Mouse (Mus musculus): ENCODE results near the gene Unc50. TPM values are rescaled to one million over a fixed set of nuclear protein-coding genes. Genes with fewer than 3 reads are reported as not detected.

Gene Unc50
- 140 and 142 TPM in 2 replicates for polyA plus RNA-seq (2015; fragmentation: Nextera tagmentation; extraction: Ambion mirVana)

DNA sequence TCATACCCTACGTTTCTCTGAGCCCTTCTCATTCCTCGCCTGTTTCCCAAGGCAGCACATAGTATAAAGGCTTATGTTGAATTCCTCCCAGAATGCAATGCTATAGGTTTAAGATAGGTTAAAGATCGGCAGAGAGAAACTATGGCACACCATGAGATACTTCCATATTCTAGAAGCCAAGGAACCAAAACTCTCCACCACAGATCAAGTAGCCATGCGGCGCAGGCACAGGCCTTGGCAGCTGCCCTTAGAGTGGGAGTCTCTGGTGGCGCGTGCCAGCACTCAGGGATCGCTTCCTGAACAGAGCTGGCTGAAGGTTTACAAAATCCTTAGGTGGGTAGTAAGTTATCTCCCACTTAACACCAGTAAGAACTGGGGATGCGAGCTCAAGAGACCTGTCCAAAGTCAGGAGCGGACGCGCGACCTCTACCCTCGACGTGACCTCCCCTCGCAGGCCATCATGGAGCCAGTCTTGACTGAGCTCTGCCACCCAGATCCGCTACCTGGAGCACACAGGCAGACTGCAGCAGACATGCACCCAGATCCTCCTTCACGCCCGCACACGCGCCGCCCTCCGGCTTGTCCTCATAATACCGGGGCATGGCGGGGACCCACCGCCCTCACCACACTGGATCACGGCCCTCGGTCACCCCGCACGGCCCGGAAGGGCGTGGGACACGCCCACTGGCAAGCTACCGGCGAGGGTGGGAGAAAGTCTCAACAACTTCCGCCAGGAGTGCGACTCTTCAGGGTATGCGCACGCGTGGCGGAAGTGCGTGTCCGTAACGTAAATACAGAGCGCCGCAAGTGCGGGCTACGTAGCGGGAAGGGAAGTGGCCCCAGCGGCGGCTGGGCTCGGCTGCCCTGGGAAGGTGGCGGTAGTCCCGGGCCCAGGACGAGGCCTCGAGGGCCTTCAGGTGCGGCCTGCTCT, at the start of gene Unc50, which contains the start of gene Coa5:
Unc50 (plus strand) TSS at position 774 of the 931 bp plus-strand sequence.
Coa5 (minus strand) TSS at position 738 of the 931 bp plus-strand sequence.
- peak; percentile 98 for ATAC-seq (ENCODE audit: borderline replicate concordance, extremely low read depth, low FRiP score, low TSS enrichment)
- Histone ChIP-seq H3K4me1 (peaks cover 24% of the 10 kb centered on the region), H3K9me3 (no peaks in the 10 kb centered on the region), H3K27ac (peak within 1 kb of the TSS; percentile 69), H3K36me3 (peaks cover 37% of the 10 kb centered on the region), H3K4me3 (peak within 1 kb of the TSS; percentile 91), H3K9ac (peak within 1 kb of the TSS; percentile 96), H3K27me3 (no peaks in the 10 kb centered on the region), H3K4me2 (peak within 1 kb of the TSS; percentile 77)
- WGBS: 2% methylated on average over 57 of the region's 57 CpGs

DNA sequence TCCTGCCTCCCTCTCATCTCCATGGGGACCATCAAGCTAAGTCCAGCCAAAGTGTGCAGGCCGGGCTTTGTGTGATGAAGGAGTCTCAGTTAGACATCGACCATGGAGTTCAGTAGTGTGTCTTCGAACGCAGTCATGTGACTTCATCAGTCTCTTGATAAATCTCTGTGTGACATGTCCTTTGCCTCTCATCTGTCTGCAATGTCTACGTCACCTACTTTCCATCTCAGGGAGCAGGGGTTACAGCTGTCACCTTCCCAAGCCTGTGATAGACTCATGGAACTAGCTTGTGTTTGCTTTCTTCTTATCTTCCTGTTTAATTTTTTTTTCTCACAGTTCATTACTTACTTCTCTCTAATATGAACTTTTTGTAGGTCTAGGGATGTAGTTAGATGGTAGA, 49.0 kb upstream of the Unc50 start:
- peak; percentile 52; the same call in 1 of the 2 replicates for ATAC-seq (ENCODE audit: borderline replicate concordance, extremely low read depth, low FRiP score, low TSS enrichment)
- WGBS: 33% methylated on average over 5 of the region's 5 CpGs
- peaks cover 5% of the 10 kb centered on the region; the same call in 1 of the 2 replicates for H3K4me1 ChIP-seq
- H3K4me2 ChIP-seq: no peak overlapping the region
- H3K9me3 ChIP-seq: no peaks in the 10 kb centered on the region
- no peak overlapping the region for H3K4me3 ChIP-seq
- H3K27me3 ChIP-seq: no peaks in the 10 kb centered on the region
- no peak overlapping the region for H3K9ac ChIP-seq
- no peak overlapping the region for H3K27ac ChIP-seq
- no peaks in the 10 kb centered on the region for H3K36me3 ChIP-seq

DNA sequence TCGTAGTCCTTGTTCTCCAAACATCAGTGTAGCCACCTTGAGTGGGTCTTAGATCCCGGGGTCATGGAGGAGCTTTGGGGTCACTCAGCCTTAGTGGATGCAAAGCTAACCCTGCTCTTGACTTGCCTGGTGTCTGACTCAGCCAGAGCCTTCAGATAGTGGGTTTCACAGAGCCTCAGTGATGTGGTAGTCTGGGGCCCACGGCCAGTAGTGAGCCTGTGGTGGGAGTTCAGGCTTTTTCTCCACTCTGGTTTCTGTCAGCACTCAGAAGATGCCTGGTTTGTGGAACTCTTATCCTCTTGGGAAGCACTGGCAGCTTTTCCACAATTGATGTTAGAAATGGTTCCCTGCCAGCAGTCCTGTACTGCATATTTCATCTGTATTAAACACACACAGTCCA, 45.6 kb upstream of the Unc50 start:
- peaks cover 5% of the 10 kb centered on the region; the same call in 1 of the 2 replicates for H3K4me1 ChIP-seq

DNA sequence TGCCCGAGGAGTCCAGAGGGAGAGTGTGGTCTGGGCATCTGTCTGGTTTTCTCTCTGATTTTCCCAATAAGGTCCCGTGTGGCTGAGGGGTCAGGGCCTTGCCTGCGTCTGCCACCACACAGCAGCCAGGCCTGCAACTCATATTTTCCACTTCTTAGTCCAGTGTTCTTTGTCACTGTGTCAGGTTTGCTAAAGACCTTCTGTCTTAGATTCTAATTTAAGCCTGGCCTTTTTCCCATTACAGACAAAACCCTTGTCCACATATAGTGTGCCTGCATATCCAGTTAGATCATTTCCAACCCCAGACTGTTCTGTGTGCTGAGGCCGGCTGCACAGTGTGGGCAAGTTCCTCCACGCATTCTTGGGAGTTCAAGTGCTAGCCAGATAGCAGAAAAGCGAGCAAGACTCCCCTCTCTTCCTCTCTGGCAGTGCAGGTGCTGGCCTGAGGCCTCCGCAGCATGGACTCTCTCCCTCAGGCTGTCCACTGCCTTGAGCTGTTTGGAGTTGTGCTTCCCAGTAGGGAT, 43.4 kb upstream of the Unc50 start:
- H3K4me3 ChIP-seq: no peak overlapping the region
- H3K4me2 ChIP-seq: no peak overlapping the region
- H3K27me3 ChIP-seq: no peaks in the 10 kb centered on the region
- ATAC-seq (ENCODE audit: borderline replicate concordance, extremely low read depth, low FRiP score, low TSS enrichment): no peak
- 65% methylated on average over 7 of the region's 7 CpGs for WGBS
- H3K9me3 ChIP-seq: no peaks in the 10 kb centered on the region
- no peak overlapping the region for H3K27ac ChIP-seq
- no peaks in the 10 kb centered on the region for H3K36me3 ChIP-seq
- peaks cover 5% of the 10 kb centered on the region; the same call in 1 of the 2 replicates for H3K4me1 ChIP-seq
- no peak overlapping the region for H3K9ac ChIP-seq

More for the DNA sequence above, 45.6 kb upstream of the Unc50 start:
- no peaks in the 10 kb centered on the region for H3K27me3 ChIP-seq
- H3K4me2 ChIP-seq: no peak overlapping the region
- no peak overlapping the region for H3K4me3 ChIP-seq
- ATAC-seq (ENCODE audit: borderline replicate concordance, extremely low read depth, low FRiP score, low TSS enrichment): no peak
- H3K36me3 ChIP-seq: no peaks in the 10 kb centered on the region
- 73% methylated on average over 3 of the region's 3 CpGs for WGBS
- no peak overlapping the region for H3K27ac ChIP-seq
- no peaks in the 10 kb centered on the region for H3K9me3 ChIP-seq
- no peak overlapping the region for H3K9ac ChIP-seq

DNA sequence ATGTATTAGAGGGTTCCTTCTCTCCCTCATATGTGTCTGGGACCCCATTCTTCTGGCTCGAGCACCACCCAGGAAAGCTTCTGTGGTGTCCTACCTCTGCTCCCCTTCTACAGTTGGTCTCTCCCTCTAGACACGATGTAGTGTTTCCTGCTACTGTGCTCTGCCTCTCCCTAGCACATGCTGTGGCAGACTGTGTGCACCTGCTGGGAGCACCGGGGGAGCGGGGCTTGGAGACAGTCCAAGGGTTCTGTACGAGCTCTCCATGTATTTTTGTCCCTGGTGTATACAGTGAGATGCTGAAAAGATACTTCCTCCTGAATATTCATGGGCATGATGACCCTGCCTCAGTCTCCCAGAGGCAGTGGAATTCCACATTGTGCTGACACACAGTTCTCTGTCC, 36.8 kb upstream of the Unc50 start:
- H3K9me3 ChIP-seq: no peaks in the 10 kb centered on the region
- no peaks in the 10 kb centered on the region for H3K4me1 ChIP-seq
- no peak overlapping the region for H3K4me2 ChIP-seq
- H3K27me3 ChIP-seq: no peaks in the 10 kb centered on the region
- no peak for ATAC-seq (ENCODE audit: borderline replicate concordance, extremely low read depth, low FRiP score, low TSS enrichment)
- no peak overlapping the region for H3K4me3 ChIP-seq
- H3K9ac ChIP-seq: no peak overlapping the region
- H3K27ac ChIP-seq: no peak overlapping the region
- 70% methylated on average over 5 of the region's 5 CpGs for WGBS
- H3K36me3 ChIP-seq: no peaks in the 10 kb centered on the region

DNA sequence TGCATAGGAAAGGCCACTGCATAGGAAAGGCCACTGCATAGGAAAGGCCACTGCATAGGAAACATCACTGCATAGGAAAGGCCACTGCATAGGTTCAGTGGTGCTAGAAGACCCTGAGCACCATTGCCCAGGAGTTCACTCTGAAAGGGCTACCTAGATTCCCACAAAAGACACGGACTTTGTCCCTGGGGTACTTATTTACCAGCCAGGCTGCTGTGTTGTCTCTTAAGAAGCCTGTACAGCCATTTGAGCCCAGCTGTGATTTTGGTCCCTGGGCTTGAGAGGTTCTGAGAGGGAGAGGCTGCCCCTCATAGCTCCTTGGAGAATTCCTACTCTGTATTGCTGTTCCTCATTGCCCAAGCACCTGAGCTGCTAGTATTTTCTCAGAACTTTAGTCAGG, 33.5 kb upstream of the Unc50 start:
- Histone ChIP-seq H3K9ac (no peak overlapping the region), H3K27me3 (no peaks in the 10 kb centered on the region), H3K27ac (no peak overlapping the region), H3K4me1 (0 out of 2 replicates have a peak, but pooled peaks cover 9% of the 10 kb centered on the region), H3K9me3 (no peaks in the 10 kb centered on the region), H3K4me2 (no peak overlapping the region), H3K4me3 (no peak overlapping the region), H3K36me3 (no peaks in the 10 kb centered on the region)
- WGBS: 63% methylated on average over 1 of the region's 1 CpGs
- ATAC-seq (ENCODE audit: borderline replicate concordance, extremely low read depth, low FRiP score, low TSS enrichment): no peak

DNA sequence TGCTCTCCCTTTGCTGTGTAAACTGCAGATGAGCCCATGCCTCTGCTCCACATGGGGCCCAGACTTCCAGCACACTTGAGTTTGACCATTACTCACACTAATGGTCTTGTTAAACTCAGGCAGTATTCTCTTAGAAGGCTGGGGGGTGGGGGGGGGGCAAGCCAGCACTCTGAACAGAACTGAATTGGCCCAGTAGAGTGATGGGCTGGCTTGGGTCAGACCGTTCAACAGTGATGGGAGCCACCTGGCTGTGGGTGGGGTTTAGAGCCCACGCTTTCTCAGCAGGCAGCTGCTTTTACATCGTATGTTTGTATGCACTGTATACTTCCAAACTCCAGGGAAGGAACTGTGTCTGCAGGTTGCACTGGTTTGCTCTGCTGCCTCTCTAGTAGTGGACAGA, 31.0 kb upstream of the Unc50 start:
- Histone ChIP-seq H3K9ac (no peak overlapping the region), H3K4me3 (no peak overlapping the region), H3K27me3 (no peaks in the 10 kb centered on the region), H3K4me2 (no peak overlapping the region), H3K36me3 (no peaks in the 10 kb centered on the region), H3K9me3 (no peaks in the 10 kb centered on the region), H3K27ac (no peak overlapping the region), H3K4me1 (0 out of 2 replicates have a peak, but pooled peaks cover 9% of the 10 kb centered on the region)
- ATAC-seq (ENCODE audit: borderline replicate concordance, extremely low read depth, low FRiP score, low TSS enrichment): no peak
- WGBS: 20% methylated on average over 3 of the region's 3 CpGs

DNA sequence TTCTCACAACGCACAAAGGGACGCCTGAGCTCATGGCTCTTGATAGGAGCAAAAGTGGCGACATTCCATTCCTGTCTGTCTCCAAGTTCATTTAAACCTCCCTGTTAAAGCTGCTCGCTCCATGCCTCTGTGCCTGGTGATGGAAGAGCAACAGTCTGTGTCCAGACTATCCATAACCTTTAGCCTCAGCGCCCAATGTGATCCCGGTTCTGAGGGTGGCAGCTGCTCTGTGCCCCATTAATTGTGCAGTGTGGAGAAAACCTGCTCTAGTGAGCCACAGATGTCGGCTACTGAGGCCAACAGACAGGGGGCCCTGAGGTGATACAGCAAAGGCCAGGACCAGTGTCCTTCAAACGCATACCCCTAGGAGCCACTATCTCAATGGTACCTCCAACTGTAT, 30.2 kb upstream of the Unc50 start:
- 0 out of 2 replicates have a peak, but pooled peaks cover 9% of the 10 kb centered on the region for H3K4me1 ChIP-seq
- no peaks in the 10 kb centered on the region for H3K27me3 ChIP-seq
- 46% methylated on average over 8 of the region's 8 CpGs for WGBS
- ATAC-seq (ENCODE audit: borderline replicate concordance, extremely low read depth, low FRiP score, low TSS enrichment): no peak
- no peaks in the 10 kb centered on the region for H3K9me3 ChIP-seq
- no peak overlapping the region for H3K4me2 ChIP-seq
- no peak overlapping the region for H3K4me3 ChIP-seq
- H3K27ac ChIP-seq: no peak overlapping the region
- H3K36me3 ChIP-seq: no peaks in the 10 kb centered on the region
- no peak overlapping the region for H3K9ac ChIP-seq

DNA sequence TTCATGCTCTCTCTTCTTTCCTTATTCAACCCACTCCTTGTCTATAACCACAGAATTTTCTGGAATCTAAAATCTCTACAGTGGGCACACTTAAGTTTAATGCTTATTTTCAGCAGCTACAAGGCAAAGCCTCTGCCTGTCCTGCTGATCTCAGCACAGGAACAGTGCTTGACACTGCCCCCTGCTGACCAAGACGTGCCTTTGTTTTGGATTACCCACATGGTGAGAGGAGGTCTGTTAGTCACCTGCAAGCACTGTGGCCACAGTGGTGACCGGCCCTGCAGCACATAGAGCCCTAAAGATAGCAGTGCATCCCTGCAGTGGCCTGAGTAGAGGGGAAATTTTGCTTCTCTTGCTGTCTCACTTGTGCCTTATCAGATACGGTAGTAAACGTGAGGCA, 28.3 kb upstream of the Unc50 start:
- H3K9ac ChIP-seq: no peak overlapping the region
- no peak overlapping the region for H3K4me2 ChIP-seq
- WGBS: 55% methylated on average over 4 of the region's 4 CpGs
- no peaks in the 10 kb centered on the region for H3K36me3 ChIP-seq
- no peak overlapping the region for H3K4me3 ChIP-seq
- H3K4me1 ChIP-seq: 0 out of 2 replicates have a peak, but pooled peaks cover 9% of the 10 kb centered on the region
- no peak overlapping the region for H3K27ac ChIP-seq
- ATAC-seq (ENCODE audit: borderline replicate concordance, extremely low read depth, low FRiP score, low TSS enrichment): no peak
- H3K27me3 ChIP-seq: no peaks in the 10 kb centered on the region
- no peaks in the 10 kb centered on the region for H3K9me3 ChIP-seq

DNA sequence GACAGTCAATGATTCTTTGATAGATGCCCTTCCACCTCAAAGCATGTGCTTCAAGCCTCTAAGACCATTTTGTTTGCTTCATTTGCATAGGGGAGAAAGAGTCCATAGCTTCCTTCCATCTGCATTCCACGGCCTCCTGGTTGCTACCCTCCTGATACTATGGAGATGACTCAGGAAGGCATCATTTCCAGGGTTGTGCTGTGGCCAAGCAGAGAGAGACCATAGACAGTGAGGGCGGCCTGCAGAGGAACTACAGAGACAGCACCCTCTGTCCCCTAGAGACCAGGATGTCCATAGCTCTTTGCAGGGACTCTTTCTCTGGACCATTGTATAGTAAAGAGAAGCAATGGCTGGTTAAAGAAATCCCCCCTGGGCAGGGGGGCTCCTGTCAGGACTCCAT, 24.8 kb upstream of the Unc50 start:
- H3K27ac ChIP-seq: no peak overlapping the region
- no peaks in the 10 kb centered on the region for H3K4me1 ChIP-seq
- H3K27me3 ChIP-seq: no peaks in the 10 kb centered on the region
- no peaks in the 10 kb centered on the region for H3K9me3 ChIP-seq
- no peaks in the 10 kb centered on the region for H3K36me3 ChIP-seq
- no peak overlapping the region for H3K4me3 ChIP-seq
- 77% methylated on average over 2 of the region's 2 CpGs for WGBS
- H3K4me2 ChIP-seq: no peak overlapping the region
- H3K9ac ChIP-seq: no peak overlapping the region
- no peak for ATAC-seq (ENCODE audit: borderline replicate concordance, extremely low read depth, low FRiP score, low TSS enrichment)

DNA sequence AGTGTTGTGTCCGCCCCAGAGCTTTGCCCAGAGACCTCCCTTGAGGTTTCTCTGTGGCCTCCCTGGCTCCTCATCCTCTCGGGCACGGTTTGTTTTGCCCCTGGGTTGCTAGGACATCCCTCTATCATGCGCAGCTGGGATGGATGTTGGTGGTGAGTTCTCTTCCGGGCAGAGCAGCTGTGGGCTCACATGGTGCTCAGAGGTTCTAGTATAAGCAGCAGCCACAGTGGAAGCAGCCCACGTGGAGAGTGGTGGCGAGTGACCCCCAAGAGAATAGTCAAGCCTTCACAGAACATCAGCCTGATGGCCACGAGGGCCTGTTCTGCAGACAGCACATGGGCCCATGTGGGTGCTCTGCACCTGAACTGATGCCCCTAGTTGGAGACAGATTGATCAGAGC, 22.7 kb upstream of the Unc50 start:
- 79% methylated on average over 8 of the region's 8 CpGs for WGBS
- no peak for ATAC-seq (ENCODE audit: borderline replicate concordance, extremely low read depth, low FRiP score, low TSS enrichment)

DNA sequence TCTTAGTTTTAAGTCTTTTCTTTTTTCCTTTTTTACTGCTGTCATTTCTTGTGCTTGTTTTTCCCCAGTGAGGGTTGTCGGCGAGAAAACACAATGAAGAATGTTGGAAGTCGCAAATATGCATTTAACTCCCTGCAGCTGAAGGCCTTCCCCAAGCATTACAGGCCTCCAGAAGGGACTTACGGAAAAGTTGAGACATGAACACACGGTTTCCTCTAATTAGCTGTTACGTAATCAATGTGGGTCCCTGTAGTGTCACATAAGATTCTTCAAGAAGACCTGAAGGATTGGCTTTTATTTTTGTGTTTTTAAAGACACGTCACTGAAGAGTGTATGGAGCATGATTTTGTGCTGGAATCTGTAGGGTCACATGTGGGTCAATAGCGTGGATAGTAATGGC, 21.9 kb upstream of the Unc50 start:
- no peaks in the 10 kb centered on the region for H3K9me3 ChIP-seq
- WGBS: 72% methylated on average over 8 of the region's 8 CpGs
- H3K4me1 ChIP-seq: no peaks in the 10 kb centered on the region
- H3K4me3 ChIP-seq: no peak overlapping the region
- no peak for ATAC-seq (ENCODE audit: borderline replicate concordance, extremely low read depth, low FRiP score, low TSS enrichment)
- no peak overlapping the region for H3K4me2 ChIP-seq
- H3K27ac ChIP-seq: no peak overlapping the region
- no peak overlapping the region for H3K9ac ChIP-seq
- no peaks in the 10 kb centered on the region for H3K36me3 ChIP-seq
- no peaks in the 10 kb centered on the region for H3K27me3 ChIP-seq

More for the DNA sequence above, 22.7 kb upstream of the Unc50 start:
- no peaks in the 10 kb centered on the region for H3K27me3 ChIP-seq
- H3K4me1 ChIP-seq: no peaks in the 10 kb centered on the region
- H3K27ac ChIP-seq: no peak overlapping the region
- H3K9me3 ChIP-seq: no peaks in the 10 kb centered on the region
- no peak overlapping the region for H3K4me3 ChIP-seq
- no peaks in the 10 kb centered on the region for H3K36me3 ChIP-seq
- H3K9ac ChIP-seq: no peak overlapping the region
- H3K4me2 ChIP-seq: no peak overlapping the region

Measured in lung, embryonic 15.5 days (tissue).